Mouse (Mus musculus): ENCODE data around the gene Wwox. TPM values are rescaled to one million over a fixed set of nuclear protein-coding genes. Genes with fewer than 3 reads are reported as not detected.

Gene Wwox
- polyA plus RNA-seq, 1 experiment from 2014 or later, result 11.0 TPM

- no peak overlapping the region for H3K4me3 ChIP-seq (ENCODE audit: low read depth, low read length)
- peak; percentile 68 for DNase-seq (ENCODE audit: low spot score)
- ATAC-seq (ENCODE audit: low read depth), result peak; percentile 42; the same call in 1 of the 2 replicates
- H3K27me3 ChIP-seq (replicated peaks; ENCODE audit: control insufficient read depth, insufficient read depth, low read length), result peaks cover 6% of the 10 kb centered on the region; the same call in 1 of the 2 replicates
- H3K27ac ChIP-seq (replicated peaks; ENCODE audit: low read depth, low read length), result no peak overlapping the region
- no peaks in the 10 kb centered on the region for H3K9me3 ChIP-seq (ENCODE audit: control insufficient read depth, low read length)
- H3K4me2 ChIP-seq (ENCODE audit: low read depth, low read length), result peak overlapping the region; percentile 36
- no peaks in the 10 kb centered on the region for H3K36me3 ChIP-seq (ENCODE audit: control insufficient read depth, insufficient read depth, low read length)
- WGBS, result 19% methylated on average over 15 of the region's 15 CpGs
- H3K9ac ChIP-seq (ENCODE audit: low read depth, low read length), result no peak overlapping the region
- H3K4me1 ChIP-seq (ENCODE audit: control insufficient read depth, insufficient read depth, low read length), result peaks cover 19% of the 10 kb centered on the region
Measured at GRCm38 (mm10) chr8:115208415-115209192, 769.1 kb downstream of the Wwox start.

- no peak overlapping the region for H3K27ac ChIP-seq (replicated peaks; ENCODE audit: low read depth, low read length)
- no peaks in the 10 kb centered on the region for H3K36me3 ChIP-seq (ENCODE audit: control insufficient read depth, insufficient read depth, low read length)
- peak; percentile 74 for DNase-seq (ENCODE audit: low spot score)
- H3K27me3 ChIP-seq (replicated peaks; ENCODE audit: control insufficient read depth, insufficient read depth, low read length), result peaks cover 6% of the 10 kb centered on the region; the same call in 1 of the 2 replicates
- no peak overlapping the region for H3K9ac ChIP-seq (ENCODE audit: low read depth, low read length)
- peaks cover 19% of the 10 kb centered on the region for H3K4me1 ChIP-seq (ENCODE audit: control insufficient read depth, insufficient read depth, low read length)
- ATAC-seq (ENCODE audit: low read depth), result no peak
- H3K9me3 ChIP-seq (ENCODE audit: control insufficient read depth, low read length), result no peaks in the 10 kb centered on the region
- H3K4me2 ChIP-seq (ENCODE audit: low read depth, low read length), result no peak overlapping the region
- H3K4me3 ChIP-seq (ENCODE audit: low read depth, low read length), result no peak overlapping the region
- WGBS, result 42% methylated on average over 6 of the region's 6 CpGs
Measured at GRCm38 (mm10) chr8:115210014-115210413, 770.6 kb downstream of the Wwox start.

GRCm38 (mm10) chr8:115213126-115213525 is 773.7 kb downstream of the Wwox start:
- no peak overlapping the region for H3K27ac ChIP-seq (replicated peaks; ENCODE audit: low read depth, low read length)
- ATAC-seq (ENCODE audit: low read depth) (no peak), DNase-seq (ENCODE audit: low spot score) (no peak)
- H3K4me3 ChIP-seq (ENCODE audit: low read depth, low read length), result no peak overlapping the region
- H3K4me2 ChIP-seq (ENCODE audit: low read depth, low read length), result no peak overlapping the region
- H3K9ac ChIP-seq (ENCODE audit: low read depth, low read length), result no peak overlapping the region
- WGBS, result 79% methylated on average over 4 of the region's 4 CpGs
- no peaks in the 10 kb centered on the region for H3K36me3 ChIP-seq (ENCODE audit: control insufficient read depth, insufficient read depth, low read length)
- peaks cover 6% of the 10 kb centered on the region; the same call in 1 of the 2 replicates for H3K27me3 ChIP-seq (replicated peaks; ENCODE audit: control insufficient read depth, insufficient read depth, low read length)
- no peaks in the 10 kb centered on the region for H3K9me3 ChIP-seq (ENCODE audit: control insufficient read depth, low read length)
- peaks cover 17% of the 10 kb centered on the region for H3K4me1 ChIP-seq (ENCODE audit: control insufficient read depth, insufficient read depth, low read length)

GRCm38 (mm10) chr8:115214870-115215269 is 775.4 kb downstream of the Wwox start:
- ATAC-seq (ENCODE audit: low read depth) (no peak), DNase-seq (ENCODE audit: low spot score) (peak; percentile 59)
- Histone ChIP-seq H3K27me3 (replicated peaks; ENCODE audit: control insufficient read depth, insufficient read depth, low read length) (peaks cover 6% of the 10 kb centered on the region; the same call in 1 of the 2 replicates), H3K27ac (replicated peaks; ENCODE audit: low read depth, low read length) (no peak overlapping the region), H3K4me3 (ENCODE audit: low read depth, low read length) (no peak overlapping the region), H3K4me1 (ENCODE audit: control insufficient read depth, insufficient read depth, low read length) (peaks cover under 1% of the 10 kb centered on the region; the same call in 1 of the 2 replicates), H3K4me2 (ENCODE audit: low read depth, low read length) (no peak overlapping the region), H3K9ac (ENCODE audit: low read depth, low read length) (no peak overlapping the region), H3K36me3 (ENCODE audit: control insufficient read depth, insufficient read depth, low read length) (no peaks in the 10 kb centered on the region), H3K9me3 (ENCODE audit: control insufficient read depth, low read length) (no peaks in the 10 kb centered on the region)
- WGBS, result 37% methylated on average over 17 of the region's 17 CpGs

- Histone ChIP-seq H3K4me2 (ENCODE audit: low read depth, low read length) (no peak overlapping the region), H3K9me3 (ENCODE audit: control insufficient read depth, low read length) (no peaks in the 10 kb centered on the region), H3K4me3 (ENCODE audit: low read depth, low read length) (no peak overlapping the region), H3K27me3 (replicated peaks; ENCODE audit: control insufficient read depth, insufficient read depth, low read length) (0 out of 2 replicates have a peak, but pooled peaks cover 6% of the 10 kb centered on the region), H3K27ac (replicated peaks; ENCODE audit: low read depth, low read length) (no peak overlapping the region), H3K36me3 (ENCODE audit: control insufficient read depth, insufficient read depth, low read length) (no peaks in the 10 kb centered on the region), H3K4me1 (ENCODE audit: control insufficient read depth, insufficient read depth, low read length) (no peaks in the 10 kb centered on the region), H3K9ac (ENCODE audit: low read depth, low read length) (no peak overlapping the region)
- DNase-seq (ENCODE audit: low spot score), result peak; percentile 59
- no peak for ATAC-seq (ENCODE audit: low read depth)
- WGBS, result 51% methylated on average over 3 of the region's 3 CpGs
Measured at GRCm38 (mm10) chr8:115216801-115217200, 777.3 kb downstream of the Wwox start.

GRCm38 (mm10) chr8:115222545-115222944 is 783.1 kb downstream of the Wwox start:
- ATAC-seq (ENCODE audit: low read depth), result no peak
- 32% methylated on average over 13 of the region's 13 CpGs for WGBS
- Histone ChIP-seq H3K9ac (ENCODE audit: low read depth, low read length) (no peak overlapping the region), H3K9me3 (ENCODE audit: control insufficient read depth, low read length) (no peaks in the 10 kb centered on the region), H3K4me1 (ENCODE audit: control insufficient read depth, insufficient read depth, low read length) (peaks cover 5% of the 10 kb centered on the region), H3K27me3 (replicated peaks; ENCODE audit: control insufficient read depth, insufficient read depth, low read length) (no peaks in the 10 kb centered on the region), H3K36me3 (ENCODE audit: control insufficient read depth, insufficient read depth, low read length) (no peaks in the 10 kb centered on the region), H3K27ac (replicated peaks; ENCODE audit: low read depth, low read length) (no peak overlapping the region), H3K4me2 (ENCODE audit: low read depth, low read length) (no peak overlapping the region), H3K4me3 (ENCODE audit: low read depth, low read length) (no peak overlapping the region)
- DNase-seq (ENCODE audit: low spot score), result no peak

- no peaks in the 10 kb centered on the region for H3K27me3 ChIP-seq (replicated peaks; ENCODE audit: control insufficient read depth, insufficient read depth, low read length)
- 56% methylated on average over 20 of the region's 20 CpGs for WGBS
- H3K9ac ChIP-seq (ENCODE audit: low read depth, low read length), result no peak overlapping the region
- DNase-seq (ENCODE audit: low spot score) (peak; percentile 63), ATAC-seq (ENCODE audit: low read depth) (0 out of 2 replicates have a peak, but pooled peaks have one; percentile 26)
- H3K4me2 ChIP-seq (ENCODE audit: low read depth, low read length), result no peak overlapping the region
- no peaks in the 10 kb centered on the region for H3K9me3 ChIP-seq (ENCODE audit: control insufficient read depth, low read length)
- H3K4me3 ChIP-seq (ENCODE audit: low read depth, low read length), result no peak overlapping the region
- H3K4me1 ChIP-seq (ENCODE audit: control insufficient read depth, insufficient read depth, low read length), result peaks cover 5% of the 10 kb centered on the region
- H3K36me3 ChIP-seq (ENCODE audit: control insufficient read depth, insufficient read depth, low read length), result no peaks in the 10 kb centered on the region
- no peak overlapping the region for H3K27ac ChIP-seq (replicated peaks; ENCODE audit: low read depth, low read length)
Measured at GRCm38 (mm10) chr8:115226781-115227583, 787.5 kb downstream of the Wwox start.

- H3K4me2 ChIP-seq (ENCODE audit: low read depth, low read length), result no peak overlapping the region
- no peaks in the 10 kb centered on the region for H3K36me3 ChIP-seq (ENCODE audit: control insufficient read depth, insufficient read depth, low read length)
- WGBS, result 57% methylated on average over 11 of the region's 11 CpGs
- peaks cover 5% of the 10 kb centered on the region for H3K4me1 ChIP-seq (ENCODE audit: control insufficient read depth, insufficient read depth, low read length)
- DNase-seq (ENCODE audit: low spot score), result peak; percentile 71
- no peak overlapping the region for H3K4me3 ChIP-seq (ENCODE audit: low read depth, low read length)
- ATAC-seq (ENCODE audit: low read depth), result no peak
- no peak overlapping the region for H3K27ac ChIP-seq (replicated peaks; ENCODE audit: low read depth, low read length)
- no peaks in the 10 kb centered on the region for H3K9me3 ChIP-seq (ENCODE audit: control insufficient read depth, low read length)
- no peak overlapping the region for H3K9ac ChIP-seq (ENCODE audit: low read depth, low read length)
- H3K27me3 ChIP-seq (replicated peaks; ENCODE audit: control insufficient read depth, insufficient read depth, low read length), result no peaks in the 10 kb centered on the region
Measured at GRCm38 (mm10) chr8:115228903-115229302, 789.4 kb downstream of the Wwox start.
